Mouse (Mus musculus): ENCODE measurements around the gene Pidd1.

The Pidd1 gene

DNA sequence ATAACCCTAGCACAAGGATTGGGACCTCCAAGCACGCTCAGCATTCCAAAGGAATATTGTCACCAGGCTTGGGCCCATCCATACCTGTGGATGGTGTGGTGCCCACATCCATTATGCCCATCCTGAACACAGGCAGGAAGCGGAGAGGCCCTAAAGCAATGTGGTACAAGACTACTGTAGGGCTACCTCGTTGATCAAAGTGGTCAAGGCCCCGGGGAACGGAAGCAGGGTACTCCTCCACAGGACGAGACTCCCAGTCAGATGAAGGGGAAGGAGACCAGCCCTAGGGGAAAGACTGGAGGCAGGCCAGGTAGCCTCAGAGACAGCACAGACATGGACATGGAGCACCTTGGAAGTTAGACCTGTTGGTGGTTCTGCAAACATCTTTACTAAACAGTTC is 28.9 kb upstream of the Pidd1 start:
- DNase-seq (ENCODE audit: low read depth, low spot score), result no peak

DNA sequence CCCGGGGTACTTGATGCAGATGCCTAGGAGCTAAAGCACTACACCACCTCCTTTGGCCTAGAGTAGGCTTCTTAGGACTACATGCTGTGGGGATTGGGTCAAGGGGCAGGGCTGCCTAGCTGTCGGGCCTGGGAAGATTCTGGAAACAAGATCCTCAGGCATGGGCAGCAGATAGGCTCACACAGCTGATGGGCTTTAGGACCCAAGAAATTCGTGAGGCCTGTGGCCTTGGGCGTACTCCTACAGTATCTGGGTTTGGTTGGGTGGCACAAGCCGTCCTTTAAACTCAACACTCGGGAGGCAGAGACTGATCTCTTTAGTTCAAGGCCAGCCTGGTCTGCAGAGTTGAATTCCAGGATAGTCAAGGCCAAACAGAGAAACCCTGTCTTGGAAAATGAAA is 28.4 kb upstream of the Pidd1 start:
- DNase-seq (ENCODE audit: low read depth, low spot score), result no peak

DNA sequence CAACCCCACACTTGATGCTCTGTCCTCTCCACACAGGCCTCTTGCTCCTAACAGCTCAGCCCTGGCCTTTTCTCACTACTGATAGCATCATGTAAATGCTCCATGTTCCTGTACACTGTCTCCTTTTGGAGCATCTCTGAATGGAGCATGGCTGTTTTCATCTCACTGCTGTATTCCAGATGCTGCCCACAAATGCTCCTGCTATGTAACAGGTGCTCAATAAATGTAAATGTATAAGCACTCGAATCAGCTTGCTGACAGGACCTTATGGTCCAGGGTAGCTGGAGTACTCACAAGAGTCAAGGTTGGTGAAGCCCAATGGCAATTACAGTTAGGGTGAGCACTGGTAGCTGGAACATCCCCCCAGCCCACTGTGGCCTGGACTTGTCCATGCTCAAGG is 27.4 kb upstream of the Pidd1 start:
- no peak for DNase-seq (ENCODE audit: low read depth, low spot score)

- DNase-seq (ENCODE audit: low read depth, low spot score), result no peak
Measured at GRCm38 (mm10) chr7:141470637-141470944, 26.8 kb upstream of the Pidd1 start.

DNA sequence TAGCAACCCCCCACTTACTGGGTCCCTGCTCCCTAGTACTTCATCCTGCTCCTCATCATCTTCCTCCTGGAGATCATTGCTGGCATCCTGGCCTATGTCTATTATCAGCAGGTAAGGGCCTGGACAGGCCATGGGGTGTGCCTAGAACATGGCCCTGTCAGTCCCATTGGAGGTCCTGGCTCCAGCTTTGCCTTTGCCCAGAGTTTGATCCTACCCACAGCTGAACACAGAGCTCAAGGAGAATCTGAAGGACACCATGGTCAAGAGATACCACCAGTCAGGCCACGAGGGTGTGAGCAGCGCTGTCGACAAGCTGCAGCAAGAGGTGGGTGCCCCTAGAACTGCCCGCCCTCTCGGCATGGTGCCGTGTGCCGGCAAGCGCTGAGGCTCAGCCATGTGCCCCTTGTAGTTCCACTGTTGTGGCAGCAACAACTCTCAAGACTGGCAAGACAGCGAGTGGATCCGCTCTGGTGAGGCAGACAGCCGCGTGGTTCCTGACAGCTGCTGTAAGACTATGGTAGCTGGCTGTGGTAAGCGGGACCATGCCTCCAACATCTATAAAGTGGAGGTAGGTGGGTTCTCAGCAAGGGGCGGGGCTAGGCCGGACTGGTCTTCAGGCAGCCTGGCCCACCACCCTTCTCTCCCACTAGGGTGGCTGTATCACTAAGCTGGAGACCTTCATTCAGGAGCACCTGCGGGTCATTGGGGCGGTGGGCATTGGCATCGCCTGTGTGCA is 26.2 kb upstream of the Pidd1 start:
- no peak for DNase-seq (ENCODE audit: low read depth, low spot score)

GRCm38 (mm10) chr7:141469352-141469751 is 25.5 kb upstream of the Pidd1 start:
- no peak for DNase-seq (ENCODE audit: low read depth, low spot score)

- peak; percentile 64 for DNase-seq (ENCODE audit: low read depth, low spot score)
Measured at GRCm38 (mm10) chr7:141468522-141469211, 24.8 kb upstream of the Pidd1 start.

- no peak for DNase-seq (ENCODE audit: low read depth, low spot score)
Measured at GRCm38 (mm10) chr7:141468164-141468521, 24.3 kb upstream of the Pidd1 start.

GRCm38 (mm10) chr7:141467230-141468030 is 23.6 kb upstream of the Pidd1 start, which contains the start of gene Cd151:
Cd151 (plus strand) TSS chr7:141467392.
- DNase-seq (ENCODE audit: low read depth, low spot score), result peak; percentile 82

GRCm38 (mm10) chr7:141466607-141467148 is 22.9 kb upstream of the Pidd1 start:
- DNase-seq (ENCODE audit: low read depth, low spot score), result no peak

- DNase-seq (ENCODE audit: low read depth, low spot score), result no peak
Measured at GRCm38 (mm10) chr7:141466045-141466394, 22.2 kb upstream of the Pidd1 start.

DNA sequence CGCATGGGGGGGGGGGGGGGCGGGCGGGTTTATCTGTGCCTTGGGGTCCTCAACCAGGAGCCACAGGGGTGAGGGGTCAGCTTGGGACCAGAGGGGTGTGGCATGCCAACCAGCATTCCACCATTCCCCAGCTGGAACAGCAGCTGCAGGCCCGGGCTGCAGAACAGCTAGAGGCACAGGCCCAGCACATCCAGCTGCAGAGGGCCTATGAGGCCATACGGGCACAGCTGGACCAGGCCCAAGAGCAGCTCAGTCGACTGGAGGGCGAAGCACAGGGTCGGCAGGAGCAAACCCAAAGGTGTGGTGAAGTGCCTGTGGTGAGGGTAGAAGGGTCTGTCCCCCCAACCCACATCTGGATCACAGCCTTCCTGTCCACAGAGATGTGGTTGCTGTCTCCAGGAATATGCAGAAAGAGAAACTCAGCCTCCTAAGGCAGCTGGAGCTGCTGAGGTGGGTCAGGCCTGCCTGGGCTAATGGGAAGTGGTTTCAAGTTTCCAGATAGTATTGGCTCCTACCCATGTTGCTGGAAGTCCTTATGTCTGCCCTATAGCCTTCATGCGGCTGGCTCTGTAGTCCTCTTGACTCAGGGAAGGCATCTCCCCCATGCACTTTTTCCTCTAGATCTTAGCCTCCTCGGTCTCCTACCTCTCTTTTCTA is 21.7 kb upstream of the Pidd1 start:
- no peak for DNase-seq (ENCODE audit: low read depth, low spot score)

DNA sequence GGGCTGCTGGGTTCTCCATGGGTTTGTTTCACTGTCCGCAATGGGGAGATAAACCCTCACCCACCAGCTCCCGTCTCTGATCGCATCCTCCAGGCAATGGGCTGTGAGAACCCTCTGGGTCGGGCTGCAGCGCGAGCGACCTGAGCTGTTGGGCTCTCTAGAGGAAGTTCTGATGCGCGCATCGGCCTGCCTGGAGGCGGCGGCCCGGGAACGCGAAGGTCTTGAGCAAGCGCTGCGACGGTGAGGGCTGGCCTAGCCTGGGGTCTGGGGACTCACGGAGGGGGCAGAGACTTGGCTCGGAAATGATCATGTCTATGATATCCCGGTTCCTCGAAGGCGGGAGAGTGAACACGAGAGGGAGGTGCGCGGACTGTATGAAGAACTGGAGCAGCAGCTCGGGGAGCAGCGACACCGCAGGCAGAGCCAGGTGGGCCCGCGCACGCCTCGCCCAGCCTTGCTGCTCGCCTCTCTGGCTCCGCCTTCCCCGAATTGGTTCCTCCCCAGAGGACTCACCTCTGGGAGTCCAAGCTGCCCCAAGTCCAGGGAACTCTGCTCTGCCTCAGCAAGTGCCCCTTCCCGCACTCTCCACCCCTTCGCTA is 20.9 kb upstream of the Pidd1 start:
- no peak for DNase-seq (ENCODE audit: low read depth, low spot score)

- no peak for DNase-seq (ENCODE audit: low read depth, low spot score)
Measured at GRCm38 (mm10) chr7:141463824-141464602, 20.2 kb upstream of the Pidd1 start.

DNA sequence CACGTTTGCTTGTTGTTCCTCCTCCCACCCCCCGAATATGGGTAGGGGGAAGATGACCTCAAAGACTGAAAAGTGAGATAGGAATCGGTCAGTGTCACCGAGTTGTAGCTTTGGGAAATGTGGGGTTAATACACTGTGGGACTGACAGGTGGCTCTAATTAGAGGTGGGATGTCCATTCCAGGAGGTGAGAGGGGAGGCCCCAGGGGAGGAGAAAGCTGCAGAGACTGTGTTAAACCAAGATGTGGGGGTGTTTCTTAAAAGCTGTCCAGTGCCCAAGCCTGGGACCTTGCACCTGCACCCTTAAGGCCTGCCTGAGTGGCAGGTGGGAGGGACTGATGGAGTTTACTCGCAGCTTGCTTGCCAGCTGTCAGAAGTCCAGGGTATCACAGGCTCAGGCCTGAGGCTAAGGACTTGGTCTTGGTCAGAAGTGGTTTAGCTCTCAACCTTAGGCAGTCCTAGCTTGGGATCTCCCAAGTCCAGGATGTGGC is 18.6 kb upstream of the Pidd1 start:
- no peak for DNase-seq (ENCODE audit: low read depth, low spot score)

GRCm38 (mm10) chr7:141461521-141462332 is 17.9 kb upstream of the Pidd1 start:
- no peak for DNase-seq (ENCODE audit: low read depth, low spot score)

DNA sequence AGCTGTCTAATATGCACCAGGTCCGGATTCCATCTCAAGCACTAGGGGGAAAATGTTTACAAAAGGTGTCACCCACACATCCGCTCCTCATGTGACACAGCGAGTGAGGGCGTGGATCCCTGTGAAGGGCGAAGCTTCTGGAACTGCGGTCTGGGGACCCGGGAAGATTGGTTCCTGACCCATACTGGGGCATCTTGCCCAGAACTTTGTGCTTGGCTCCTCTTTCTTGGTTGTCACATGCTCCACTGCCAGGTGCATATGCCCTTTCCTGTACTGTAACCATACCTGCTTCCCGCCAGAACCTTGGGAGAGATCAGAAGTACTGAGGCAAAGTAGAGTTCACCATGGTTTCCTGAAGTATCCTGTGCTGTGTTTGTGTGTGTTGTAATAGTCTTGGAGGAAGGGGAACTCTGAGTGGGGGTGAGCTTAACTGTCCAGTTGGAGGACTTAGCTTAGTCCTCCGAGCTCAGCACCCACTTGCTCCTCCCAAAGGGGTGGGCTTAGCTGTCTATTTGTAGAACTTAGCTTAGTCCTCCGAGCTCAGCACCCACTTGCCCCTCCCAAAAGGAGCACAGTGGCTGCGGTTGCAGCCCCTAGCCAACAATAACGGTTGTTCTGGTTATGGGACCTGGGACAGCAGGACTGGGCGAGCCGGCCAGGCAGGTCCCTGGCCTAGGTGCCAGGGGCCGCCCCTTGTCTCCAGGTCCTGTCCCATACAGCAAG is 16.7 kb upstream of the Pidd1 start, which contains the start of gene Cracr2b:
TSS of gene Cracr2b (plus strand) at position 704 of the 723 bp plus-strand sequence.
- no peak for DNase-seq (ENCODE audit: low read depth, low spot score)

- DNase-seq (ENCODE audit: low read depth, low spot score), result no peak
Measured at GRCm38 (mm10) chr7:141460001-141460390, 16.2 kb upstream of the Pidd1 start.

- no peak for DNase-seq (ENCODE audit: low read depth, low spot score)
Measured at GRCm38 (mm10) chr7:141459301-141459711, 15.5 kb upstream of the Pidd1 start.

All from CD4-positive helper T cell, adult 2 months (primary cell).